Comparison of ENCODE assay signal across 16 mouse cellular contexts in genomic region chr5:106455984-106456383, GRCm38 (mm10). TPM values are rescaled to one million over a fixed set of nuclear protein-coding genes. Genes with fewer than 3 reads are reported as not detected.
A peak's percentile ranks its signal among the peaks of the same experiment; 100 is the strongest.
DNase-seq lines count a peak whose midpoint lies in the region; ATAC-seq and TF ChIP-seq lines count a peak whose summit lies in the region.
"Had no signal": no experiment of that assay in that cellular context is flagged by ENCODE, and none has a peak within 500 bp of the region (broad histone marks: within the 10 kb centered on the region; RNA-seq: fewer than 3 reads in every experiment).

No protein-coding gene starts in this region.

- H3K9ac ChIP-seq in hindbrain, embryonic 14.5 days, result no peak overlapping the region
- no peak overlapping the region for H3K9ac ChIP-seq in midbrain, postnatal 0 days (replicated peaks; ENCODE audit: low read length, poor library complexity, severe bottlenecking)
- H3K9ac ChIP-seq: embryonic facial prominence, embryonic 15.5 days; liver, embryonic 15.5 days had no signal

- peaks cover 31% of the 10 kb centered on the region for H3K4me1 ChIP-seq in embryonic facial prominence, embryonic 10.5 days
- H3K4me1 ChIP-seq in hindbrain, embryonic 14.5 days (replicated peaks; ENCODE audit: control insufficient read depth, insufficient read depth, low read length), result peaks cover 4% of the 10 kb centered on the region; the same call in 1 of the 2 replicates
- no peaks in the 10 kb centered on the region for H3K4me1 ChIP-seq in midbrain, postnatal 0 days (ENCODE audit: insufficient read depth, low read length)

- no peak overlapping the region; the same call in 1 of the 2 replicates for H3K4me2 ChIP-seq in hindbrain, embryonic 14.5 days (replicated peaks)
- 0 out of 2 replicates have a peak overlapping the region, but pooled peaks have one; percentile 45 for H3K4me2 ChIP-seq in midbrain, postnatal 0 days (ENCODE audit: low read depth, low read length, poor library complexity, severe bottlenecking)
- H3K4me2 ChIP-seq: embryonic facial prominence, embryonic 15.5 days; liver, embryonic 15.5 days had no signal

- no peaks in the 10 kb centered on the region for H3K36me3 ChIP-seq in embryonic facial prominence, embryonic 10.5 days (replicated peaks)
- no peaks in the 10 kb centered on the region for H3K36me3 ChIP-seq in hindbrain, embryonic 14.5 days (replicated peaks; ENCODE audit: control insufficient read depth, insufficient read depth)
- H3K36me3 ChIP-seq in midbrain, postnatal 0 days (ENCODE audit: insufficient read depth, low read length), result no peaks in the 10 kb centered on the region
- H3K36me3 ChIP-seq: embryonic facial prominence, embryonic 15.5 days; liver, embryonic 15.5 days had no signal

- TF ChIP-seq CTCF in midbrain, postnatal 0 days (IDR thresholded peaks at IDR 0.05), result no peak

- DNase-seq in cerebellum, adult 9-11 months, result peak; percentile 16
- no peak for DNase-seq in cerebellum, postnatal 4 days (ENCODE audit: low spot score in 2 of 2)
- peak; percentile 37 for DNase-seq in embryonic facial prominence, embryonic 10.5 days (ENCODE audit: low spot score)
- DNase-seq in hindbrain, embryonic 14.5 days (ENCODE audit: low spot score), result peak; percentile 32
- no peak for DNase-seq in midbrain, postnatal 0 days (ENCODE audit: low spot score)
- DNase-seq in lung, postnatal 36 days, result no peak
- DNase-seq in heart, postnatal 4 days, result no peak
- DNase-seq in layer of hippocampus, postnatal 14 days (ENCODE audit: low spot score in 2 of 2), result no peak
- DNase-seq: adrenal gland, postnatal 10 days; heart, postnatal 14 days; kidney, adult 8-10 months had no signal

- no peaks in the 10 kb centered on the region for H3K9me3 ChIP-seq in embryonic facial prominence, embryonic 10.5 days
- no peaks in the 10 kb centered on the region for H3K9me3 ChIP-seq in hindbrain, embryonic 14.5 days (ENCODE audit: control insufficient read depth, low read length)
- no peaks in the 10 kb centered on the region for H3K9me3 ChIP-seq in midbrain, postnatal 0 days (ENCODE audit: low read length)
- H3K9me3 ChIP-seq: embryonic facial prominence, embryonic 15.5 days; liver, embryonic 15.5 days had no signal

- H3K27ac ChIP-seq in embryonic facial prominence, embryonic 10.5 days (replicated peaks), result no peak overlapping the region
- 0 out of 2 replicates have a peak overlapping the region, but pooled peaks have one; percentile 22 for H3K27ac ChIP-seq in hindbrain, embryonic 14.5 days
- 0 out of 2 replicates have a peak overlapping the region, but pooled peaks have one; percentile 43 for H3K27ac ChIP-seq in midbrain, postnatal 0 days (ENCODE audit: low read depth, low read length)
- H3K27ac ChIP-seq: embryonic facial prominence, embryonic 15.5 days; liver, embryonic 15.5 days; macrophage had no signal

- H3K27me3 ChIP-seq in embryonic facial prominence, embryonic 10.5 days (replicated peaks; ENCODE audit: low read depth, poor library complexity, severe bottlenecking), result peaks cover 100% of the 10 kb centered on the region
- H3K27me3 ChIP-seq in hindbrain, embryonic 14.5 days (ENCODE audit: control insufficient read depth, insufficient read depth, low read length), result peaks cover 87% of the 10 kb centered on the region
- H3K27me3 ChIP-seq in midbrain, postnatal 0 days (ENCODE audit: insufficient read depth, low read length), result peaks cover 22% of the 10 kb centered on the region

- 1% methylated on average over 7 of the region's 7 CpGs for WGBS in embryonic facial prominence, embryonic 10.5 days
- 2% methylated on average over 7 of the region's 7 CpGs for WGBS in hindbrain, embryonic 14.5 days
- 7% methylated on average over 7 of the region's 7 CpGs for WGBS in midbrain, postnatal 0 days

- H3K4me3 ChIP-seq in embryonic facial prominence, embryonic 10.5 days, result no peak overlapping the region
- H3K4me3 ChIP-seq in hindbrain, embryonic 14.5 days (replicated peaks; ENCODE audit: low read length), result peak overlapping the region; percentile 14
- H3K4me3 ChIP-seq in midbrain, postnatal 0 days (ENCODE audit: low read depth, low read length), result peak overlapping the region; percentile 25
- H3K4me3 ChIP-seq: embryonic facial prominence, embryonic 15.5 days; liver, embryonic 15.5 days had no signal

- no peak for ATAC-seq in hindbrain, embryonic 14.5 days (ENCODE audit: low FRiP score)
- ATAC-seq in midbrain, postnatal 0 days (ENCODE audit: low FRiP score), result no peak

RNA-seq across cellular contexts. Expression of gene Barhl2, which starts 2.0 kb away (rescaled TPM):
- 0.13 and 0.14 TPM in 2 replicates for polyA plus RNA-seq in embryonic facial prominence, embryonic 10.5 days (2016; fragmentation: Nextera tagmentation; extraction: Ambion mirVana)
- polyA plus RNA-seq in hindbrain, embryonic 14.5 days (2014; fragmentation: Nextera tagmentation; extraction: Ambion mirVana), result 1.1 and 2.3 TPM in 2 replicates
- 27.6 and 28.0 TPM in 2 replicates for total RNA-seq in midbrain, postnatal 0 days (2014; rRNA removed)
- polyA plus RNA-seq in midbrain, postnatal 0 days (2015; fragmentation: Nextera tagmentation; extraction: Ambion mirVana), result 5.7 and 6.5 TPM in 2 replicates
- total RNA-seq in heart, postnatal 4 days (2021), result not detected
- under 1 TPM; 0.17 to 0.32 TPM for total RNA-seq in layer of hippocampus, postnatal 14 days (2021)
- total RNA-seq: adrenal gland, postnatal 10 days; ES-E14; gastrocnemius, postnatal 4 days; heart, postnatal 14 days had no signal
- polyA plus RNA-seq: embryonic facial prominence, embryonic 15.5 days; liver, embryonic 15.5 days; macrophage had no signal

Comparison
In these comparisons a context has a peak if more than half of its experiments do, and no peak if none do; other contexts are left out.
1. DNase-seq: peak in cerebellum, adult 9-11 months (single experiment), embryonic facial prominence, embryonic 10.5 days (single experiment) and hindbrain, embryonic 14.5 days (single experiment); none in cerebellum, postnatal 4 days (0 of 2), midbrain, postnatal 0 days (single experiment), lung, postnatal 36 days (single experiment), heart, postnatal 4 days (single experiment) and layer of hippocampus, postnatal 14 days (0 of 2).
2. RNA of gene Barhl2, which starts 2.0 kb away (total RNA-seq): 27.6 to 28.0 TPM in midbrain, postnatal 0 days; 0.17 to 0.32 TPM in layer of hippocampus, postnatal 14 days and not detected in heart, postnatal 4 days; every median in the first group is over 10 times any median in the second.